Mouse (Mus musculus) testis, postnatal 10 days (tissue): ENCODE measurements around the gene Pls3.

ENCODE experiments used
- DNase-seq: peaks from one replicate; pipeline ENCODE4 v3.0.0; 2021; ENCODE audit warnings: low spot score

The Pls3 gene

GRCm38 (mm10) chrX:75874332-75875291 is at the start of gene Pls3:
Gene Pls3, minus strand, starts transcription at chrX:75875182.
- peak; percentile 85 for DNase-seq

- no peak for DNase-seq
Measured at GRCm38 (mm10) chrX:75895716-75896115, 20.7 kb upstream of the Pls3 start.

GRCm38 (mm10) chrX:75875566-75875965 is 584 bp upstream of the Pls3 start:
- DNase-seq, result no peak

- DNase-seq, result peak; percentile 56
Measured at GRCm38 (mm10) chrX:75873813-75874212, 1.2 kb downstream of the Pls3 start.

DNA sequence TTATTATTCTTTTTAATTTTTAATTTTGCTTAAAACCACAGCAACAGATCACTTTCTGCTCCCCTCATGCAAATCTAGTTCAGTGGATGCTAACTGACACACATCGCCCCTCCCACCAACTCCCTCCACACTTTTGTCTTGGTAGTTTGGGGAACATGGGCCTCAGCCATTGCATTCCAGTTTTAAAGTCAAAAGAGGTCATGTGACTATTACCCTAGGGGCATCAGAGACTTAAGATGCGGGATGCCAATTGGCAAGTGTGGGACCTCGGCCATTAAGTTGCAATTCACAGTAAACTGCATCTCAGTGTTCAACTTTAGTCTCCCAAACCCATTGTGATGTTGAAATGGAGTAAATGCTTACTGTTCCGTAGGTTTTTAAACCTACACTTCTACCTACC is 1.7 kb downstream of the Pls3 start:
- DNase-seq, result no peak

GRCm38 (mm10) chrX:75871855-75872254 is 3.1 kb downstream of the Pls3 start:
- no peak for DNase-seq

DNA sequence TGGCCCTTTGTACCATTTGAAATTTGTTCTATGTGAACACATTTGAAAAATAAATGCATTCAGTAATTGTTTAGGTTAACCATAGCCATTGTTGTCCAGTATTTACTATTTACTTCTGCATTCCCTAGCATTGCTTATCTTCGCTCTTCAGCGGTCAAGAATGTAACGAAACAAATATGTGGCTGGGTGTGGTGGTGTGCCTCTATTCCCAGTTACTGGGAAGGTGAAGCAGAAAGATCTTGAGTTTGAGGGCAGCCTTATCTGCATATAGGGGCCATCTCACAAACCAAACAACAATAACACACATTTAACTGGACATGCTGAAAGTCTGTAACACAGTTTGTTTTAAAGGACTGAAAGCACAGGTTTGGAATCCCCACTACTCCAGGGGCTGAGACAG is 13.3 kb downstream of the Pls3 start:
- no peak for DNase-seq

DNA sequence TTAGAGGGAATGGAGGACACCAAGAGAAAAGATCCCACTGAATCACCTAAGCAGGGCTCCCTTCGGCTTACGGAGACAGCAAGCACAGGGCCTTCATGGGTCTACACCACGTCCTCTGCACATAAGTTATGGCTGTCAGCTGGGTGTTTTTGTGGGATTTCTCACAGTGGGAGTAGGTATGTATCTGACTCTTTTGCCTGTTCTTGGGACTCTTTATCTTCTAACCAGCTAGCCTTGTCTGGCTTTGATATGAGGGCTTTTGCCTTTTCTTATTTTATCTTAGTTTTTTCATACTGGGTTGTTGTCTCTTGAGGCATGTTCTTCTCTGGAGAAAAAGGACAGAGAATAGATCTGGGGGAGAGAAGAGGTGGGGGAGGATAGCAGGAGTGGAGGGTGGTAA is 20.7 kb downstream of the Pls3 start:
- no peak for DNase-seq

DNA sequence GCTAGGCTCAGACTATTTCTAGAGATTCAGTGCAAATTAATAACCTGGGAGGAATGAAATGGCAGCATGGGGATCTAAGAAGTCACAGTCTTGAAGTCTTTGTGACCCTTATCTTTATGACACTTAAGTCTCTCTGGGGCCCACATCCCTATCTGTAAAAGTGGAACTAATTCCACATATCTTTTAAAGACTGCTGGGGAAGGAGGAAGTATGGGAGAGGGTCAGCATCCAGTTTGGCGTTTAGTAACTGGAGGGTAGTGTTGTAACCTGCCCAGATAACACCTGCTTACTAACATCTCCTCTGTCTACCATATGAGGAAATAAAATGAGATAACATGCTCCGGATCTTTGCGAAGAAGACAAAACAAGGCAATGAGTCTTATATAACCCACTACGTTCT is 30.7 kb downstream of the Pls3 start:
- no peak for DNase-seq

DNA sequence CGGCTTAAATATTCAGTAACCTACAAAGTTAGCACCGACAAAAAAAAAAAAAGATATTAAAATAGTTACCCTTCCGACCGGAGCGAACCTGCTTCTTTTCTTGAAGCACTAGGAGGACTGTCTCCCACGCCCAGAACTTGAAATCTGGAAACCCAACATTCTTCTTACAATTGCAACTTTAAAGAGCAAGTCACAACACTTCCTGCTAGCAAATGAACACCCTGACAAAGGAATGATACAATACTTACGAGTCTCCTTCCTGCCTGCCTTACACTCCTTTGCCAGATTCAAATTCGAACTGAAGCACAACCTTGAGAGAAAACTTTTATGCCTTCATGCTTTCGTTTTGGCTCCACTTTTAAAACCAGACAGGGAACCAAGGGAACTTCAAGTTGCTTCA is 32.1 kb downstream of the Pls3 start:
- no peak for DNase-seq

DNA sequence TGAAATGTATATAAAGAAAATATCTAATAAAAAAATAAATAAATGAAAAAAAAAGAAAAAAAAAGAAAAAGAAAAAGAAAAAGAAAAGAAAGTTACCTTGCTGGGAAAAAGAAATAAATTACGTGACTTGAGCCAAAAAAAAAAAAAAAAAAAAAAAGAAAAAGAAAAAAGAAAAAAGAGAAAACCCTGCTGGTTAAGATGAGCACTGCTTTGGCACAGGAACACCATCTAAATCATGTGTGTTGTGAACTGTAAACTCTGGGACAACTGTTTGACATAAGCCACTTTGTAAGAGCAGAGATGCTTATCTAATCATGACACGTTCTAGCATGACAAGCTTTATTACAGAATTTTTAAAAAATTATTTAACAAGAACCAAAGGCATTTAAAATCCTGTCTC is 32.9 kb downstream of the Pls3 start:
- no peak for DNase-seq

- DNase-seq, result no peak
Measured at GRCm38 (mm10) chrX:75840263-75840662, 34.7 kb downstream of the Pls3 start.

GRCm38 (mm10) chrX:75834836-75835235 is 40.1 kb downstream of the Pls3 start:
- DNase-seq, result no peak

DNA sequence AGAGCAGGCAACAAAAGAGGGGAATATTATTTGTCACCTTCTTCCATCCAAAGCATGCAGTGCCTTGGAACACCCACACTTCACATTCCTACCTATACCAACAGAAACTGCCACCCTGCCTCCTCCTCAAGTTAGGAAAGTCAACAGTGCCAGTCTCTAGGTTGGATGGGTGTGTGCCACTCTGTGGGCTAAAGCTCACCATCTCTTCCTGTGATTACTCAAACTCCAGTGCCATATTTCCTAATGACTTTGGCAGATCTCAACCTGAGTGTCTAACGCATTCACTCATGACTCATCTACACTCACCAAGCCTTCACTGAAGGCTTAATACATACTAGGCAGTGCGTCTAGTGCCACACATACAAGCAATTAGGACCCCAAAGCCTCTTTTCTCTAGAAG is 40.7 kb downstream of the Pls3 start:
- DNase-seq, result no peak

DNA sequence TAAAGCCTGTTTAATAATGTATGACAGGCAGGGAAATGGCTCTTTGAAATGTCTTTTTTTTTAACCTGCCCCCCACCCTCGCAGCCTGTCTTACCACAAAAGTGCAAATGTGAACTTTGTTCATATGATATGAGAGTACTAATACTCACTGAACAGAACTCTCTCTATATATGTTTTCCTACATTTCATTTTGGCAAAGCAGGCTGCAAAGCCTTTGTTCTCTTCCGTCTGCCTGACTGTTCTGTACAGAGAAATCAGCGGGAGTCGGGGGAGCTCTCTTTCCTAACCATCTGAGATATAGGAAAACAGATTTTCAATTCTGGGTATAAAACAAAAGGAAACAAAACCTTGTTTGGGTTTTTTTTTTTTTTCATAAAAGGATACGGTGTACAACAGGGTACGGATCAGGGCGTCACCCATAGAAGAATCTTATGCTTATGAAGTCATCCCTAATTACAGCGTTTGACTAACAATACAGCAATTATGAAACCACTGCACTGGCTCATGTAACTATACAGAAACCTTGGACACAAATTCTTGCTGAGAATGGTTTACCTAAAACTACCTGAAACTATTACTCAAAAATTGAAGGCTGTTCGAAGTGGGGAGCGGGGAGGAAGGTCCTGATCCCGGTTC is 41.9 kb downstream of the Pls3 start:
- DNase-seq, result no peak

DNA sequence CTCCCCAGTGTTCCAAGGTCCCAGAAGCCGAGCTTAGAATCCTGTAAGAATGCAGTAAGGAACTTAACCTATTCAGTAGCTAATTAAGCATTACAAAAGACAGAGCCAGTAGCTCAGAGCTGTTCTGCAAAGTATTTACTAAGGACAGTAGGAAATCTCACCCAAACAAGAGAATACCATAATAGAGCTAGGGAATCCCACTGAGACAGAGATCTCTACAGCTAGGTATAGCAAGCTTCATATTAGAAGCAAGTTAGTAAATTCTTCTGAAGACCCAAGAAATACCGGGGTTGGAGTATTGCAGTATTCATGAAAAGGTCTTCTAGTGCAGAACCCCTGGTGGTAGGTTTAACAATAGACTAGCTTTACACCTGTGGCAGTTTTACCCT is 45.1 kb downstream of the Pls3 start:
- no peak for DNase-seq

DNA sequence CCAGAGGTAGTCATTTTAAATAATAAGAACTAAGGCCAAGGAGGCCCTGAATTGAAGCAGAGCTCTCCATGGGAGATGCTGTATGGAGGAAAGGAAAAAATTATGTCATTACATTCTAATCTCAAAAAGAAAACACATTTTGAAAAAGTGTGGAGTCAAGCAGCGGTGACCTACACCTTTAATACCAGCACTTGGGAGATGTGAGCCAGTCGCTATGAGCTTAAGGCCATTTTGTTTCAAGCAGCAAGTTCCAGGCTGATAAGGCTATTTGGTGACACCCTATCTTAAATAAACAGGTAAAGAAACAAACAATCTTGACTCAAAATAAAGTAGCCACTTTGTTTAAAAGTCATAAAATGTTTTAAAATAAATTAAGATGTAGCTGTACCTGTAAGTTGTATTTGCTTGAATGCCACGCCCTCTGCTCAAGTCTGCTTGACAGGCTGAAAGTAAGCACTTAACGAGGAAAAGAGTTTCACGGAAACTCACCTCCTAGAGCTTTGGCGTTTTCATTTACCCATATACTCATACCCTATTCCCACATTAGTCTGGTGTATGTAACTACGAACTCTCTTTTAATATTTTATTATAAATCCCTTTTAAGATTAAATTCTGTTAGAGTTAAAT is 45.6 kb downstream of the Pls3 start:
- DNase-seq, result no peak

DNA sequence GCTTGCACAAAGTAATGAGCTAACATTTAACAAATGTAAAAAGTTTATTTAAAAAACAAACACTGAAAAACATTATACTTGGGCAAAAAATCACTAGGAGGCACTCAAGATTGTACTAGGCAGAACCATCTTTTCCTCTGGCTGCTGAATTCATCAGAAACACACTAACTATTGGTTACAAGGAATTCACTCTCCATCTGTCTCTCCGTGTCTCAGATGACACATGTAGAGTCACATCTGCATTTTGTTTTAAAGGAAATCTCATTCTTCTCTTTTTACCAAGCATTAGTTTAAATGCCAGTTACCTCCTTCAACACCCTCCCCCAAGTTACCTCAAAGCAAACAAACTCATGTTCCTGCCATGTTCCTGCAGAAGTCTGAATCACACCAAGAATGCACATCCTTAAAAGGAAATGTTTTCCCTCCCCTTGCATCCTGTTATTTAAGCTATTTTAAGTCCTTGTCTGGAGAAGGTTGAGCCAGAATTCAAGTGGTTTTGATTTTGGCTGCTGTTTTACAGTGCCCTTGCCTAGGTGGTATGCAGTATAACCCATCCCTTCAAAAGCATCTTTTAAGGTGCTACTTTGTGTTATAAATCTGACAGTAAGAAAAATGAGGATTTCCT is 56.2 kb downstream of the Pls3 start:
- DNase-seq, result no peak

DNA sequence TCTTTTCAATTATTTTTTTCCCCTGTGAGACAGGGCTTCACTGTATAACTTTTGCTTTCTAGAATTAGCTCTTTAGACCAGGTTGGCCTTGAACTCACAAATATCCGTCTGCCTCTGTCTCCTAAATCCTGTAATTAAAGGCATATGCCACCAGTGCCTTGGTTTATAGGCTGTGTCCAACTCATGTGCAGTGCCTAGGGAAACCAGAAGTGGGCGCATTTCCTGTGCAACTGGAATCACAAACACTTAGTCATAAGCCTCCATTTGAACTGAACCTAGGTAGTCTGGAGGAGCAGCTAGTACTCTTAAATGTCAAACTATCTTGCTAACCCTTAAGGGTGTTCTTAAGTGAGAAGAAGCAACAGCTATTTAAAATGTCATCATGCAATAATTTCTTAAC is 60.0 kb downstream of the Pls3 start:
- no peak for DNase-seq

DNA sequence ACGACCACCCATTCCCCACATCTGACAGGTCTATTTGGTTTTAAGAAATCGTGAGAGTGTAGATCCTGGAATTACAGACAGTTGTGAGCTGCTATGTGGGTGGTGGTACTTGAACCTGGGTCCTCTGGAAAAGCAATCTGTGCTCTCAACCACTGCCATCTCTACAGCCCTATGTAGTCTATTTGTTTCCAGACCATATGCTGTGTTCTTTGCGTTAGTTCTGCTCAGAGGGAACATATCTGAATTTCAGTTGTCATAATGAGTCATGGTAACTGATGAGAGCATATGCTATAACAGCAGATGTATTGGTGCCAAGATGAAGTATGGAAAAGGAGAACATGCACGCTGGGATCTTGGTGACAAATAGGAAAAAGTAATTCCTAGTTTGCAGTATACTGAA is 60.9 kb downstream of the Pls3 start:
- DNase-seq, result no peak

GRCm38 (mm10) chrX:75796583-75796982 is 78.4 kb downstream of the Pls3 start:
- DNase-seq, result peak; percentile 37

DNA sequence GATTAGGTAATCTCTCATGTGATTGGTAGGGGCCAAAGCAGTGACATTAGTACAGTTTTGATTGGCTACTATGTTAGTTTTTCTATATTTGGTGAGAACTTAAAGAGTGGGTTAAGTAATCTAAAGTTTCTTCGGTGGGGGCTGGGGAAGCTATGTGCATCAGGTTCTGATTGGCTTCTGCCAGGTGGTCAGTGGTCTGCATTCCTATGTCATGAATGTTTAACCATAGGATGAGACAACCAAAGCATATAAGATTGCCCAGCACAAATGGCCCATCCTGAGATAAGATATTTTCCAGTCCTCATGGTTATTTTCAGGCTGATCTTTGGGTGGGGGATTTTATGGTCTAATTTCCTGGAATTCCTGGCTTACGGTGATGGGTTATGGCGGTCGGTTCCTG is 95.2 kb downstream of the Pls3 start:
- no peak for DNase-seq

- DNase-seq, result no peak
Measured at GRCm38 (mm10) chrX:75777461-75777860, 97.5 kb downstream of the Pls3 start.
